Mouse (Mus musculus): ENCODE results near the gene Nav1.

The Nav1 gene

GRCm38 (mm10) chr1:135550886-135551285, 56.2 kb downstream of the Nav1 start:
- no peak for DNase-seq (ENCODE audit: low read depth, low spot score)

GRCm38 (mm10) chr1:135548750-135549149, 58.3 kb downstream of the Nav1 start:
- no peak for DNase-seq (ENCODE audit: low read depth, low spot score)

- DNase-seq (ENCODE audit: low read depth, low spot score): no peak
Observed at GRCm38 (mm10) chr1:135546099-135546498, 61.0 kb downstream of the Nav1 start.

GRCm38 (mm10) chr1:135544504-135545146, 62.5 kb downstream of the Nav1 start:
- peak; percentile 88 for DNase-seq (ENCODE audit: low read depth, low spot score)

- no peak for DNase-seq (ENCODE audit: low read depth, low spot score)
Observed at GRCm38 (mm10) chr1:135542841-135543810, 64.0 kb downstream of the Nav1 start.

- no peak for DNase-seq (ENCODE audit: low read depth, low spot score)
Observed at GRCm38 (mm10) chr1:135542080-135542479, 65.0 kb downstream of the Nav1 start.

GRCm38 (mm10) chr1:135540270-135540669, 66.8 kb downstream of the Nav1 start:
- peak; percentile 84 for DNase-seq (ENCODE audit: low read depth, low spot score)

- no peak for DNase-seq (ENCODE audit: low read depth, low spot score)
Observed at GRCm38 (mm10) chr1:135538441-135539265, 68.4 kb downstream of the Nav1 start.

GRCm38 (mm10) chr1:135536822-135537221, 70.3 kb downstream of the Nav1 start:
- no peak for DNase-seq (ENCODE audit: low read depth, low spot score)

- DNase-seq (ENCODE audit: low read depth, low spot score): no peak
Observed at GRCm38 (mm10) chr1:135536326-135536725, 70.8 kb downstream of the Nav1 start.

- DNase-seq (ENCODE audit: low read depth, low spot score): no peak
Observed at GRCm38 (mm10) chr1:135535256-135535655, 71.8 kb downstream of the Nav1 start.

GRCm38 (mm10) chr1:135534782-135535181, 72.3 kb downstream of the Nav1 start:
- DNase-seq (ENCODE audit: low read depth, low spot score): no peak

- DNase-seq (ENCODE audit: low read depth, low spot score): no peak
Observed at GRCm38 (mm10) chr1:135534070-135534469, 73.0 kb downstream of the Nav1 start.

- no peak for DNase-seq (ENCODE audit: low read depth, low spot score)
Observed at GRCm38 (mm10) chr1:135532383-135532782, 74.7 kb downstream of the Nav1 start.

- no peak for DNase-seq (ENCODE audit: low read depth, low spot score)
Observed at GRCm38 (mm10) chr1:135531981-135532380, 75.1 kb downstream of the Nav1 start.

- no peak for DNase-seq (ENCODE audit: low read depth, low spot score)
Observed at GRCm38 (mm10) chr1:135531081-135531480, 76.0 kb downstream of the Nav1 start.

- no peak for DNase-seq (ENCODE audit: low read depth, low spot score)
Observed at GRCm38 (mm10) chr1:135524518-135524860, 82.6 kb downstream of the Nav1 start.

GRCm38 (mm10) chr1:135523780-135524517, 83.1 kb downstream of the Nav1 start:
- DNase-seq (ENCODE audit: low read depth, low spot score): no peak

- DNase-seq (ENCODE audit: low read depth, low spot score): no peak
Observed at GRCm38 (mm10) chr1:135523344-135523743, 83.8 kb downstream of the Nav1 start.

GRCm38 (mm10) chr1:135520550-135521168, 86.4 kb downstream of the Nav1 start:
- DNase-seq (ENCODE audit: low read depth, low spot score): no peak

GRCm38 (mm10) chr1:135518661-135519060, 88.4 kb downstream of the Nav1 start:
- no peak for DNase-seq (ENCODE audit: low read depth, low spot score)
